Mouse (Mus musculus) forebrain, embryonic 11.5 days (tissue): ENCODE measurements around the gene Crybb3. TPM values are rescaled to one million over a fixed set of nuclear protein-coding genes. Genes with fewer than 3 reads are reported as not detected.

ENCODE experiments used
- ATAC-seq: fragments of 200-750 bp; cut with Nextera tagmentation; replicated peaks from 2 replicates; pipeline ENCODE4 v1.8.0; 2017; ENCODE audit warnings: moderate TSS enrichment; ENCODE audit not compliant: low FRiP score
- DNase-seq: peaks from one replicate; pipeline ENCODE4 v3.0.0-alpha.2; 2017; ENCODE audit warnings: low spot score
- H3K27ac ChIP-seq: fragments of 300-500 bp; sonication (generic); 2 replicates; pipeline ENCODE4 v1.5.1; 2014; ENCODE audit warnings: low read depth, low read length
- H3K27me3 ChIP-seq: fragments of 300-500 bp; sonication (generic); 2 replicates; pipeline ENCODE4 v1.6.1; 2014; ENCODE audit warnings: mild to moderate bottlenecking, low read length, mixed read lengths; ENCODE audit not compliant: control insufficient read depth, insufficient read depth
- H3K36me3 ChIP-seq: fragments of 300-500 bp; sonication (generic); 2 replicates; pipeline ENCODE4 v1.6.1; 2014; ENCODE audit warnings: mild to moderate bottlenecking, low read length, moderate library complexity, mixed read lengths; ENCODE audit not compliant: control insufficient read depth, insufficient read depth
- H3K4me1 ChIP-seq: fragments of 300-500 bp; sonication (generic); replicated peaks from 2 replicates; pipeline ENCODE4 v1.6.1; 2014; ENCODE audit warnings: low read length, mixed read lengths; ENCODE audit not compliant: control insufficient read depth, insufficient read depth
- H3K4me2 ChIP-seq: fragments of 300-500 bp; sonication (generic); 2 replicates; pipeline ENCODE4 v1.6.1; 2014; ENCODE audit warnings: low read depth, mild to moderate bottlenecking, low read length, moderate library complexity, mixed read lengths; ENCODE audit not compliant: severe bottlenecking
- H3K4me3 ChIP-seq: fragments of 300-500 bp; sonication (generic); 2 replicates; pipeline ENCODE4 v1.5.1; 2014; ENCODE audit warnings: low read depth, low read length
- H3K9ac ChIP-seq: fragments of 300-500 bp; sonication (generic); 2 replicates; pipeline ENCODE4 v1.6.1; 2014; ENCODE audit warnings: low read length
- H3K9me3 ChIP-seq: fragments of 300-500 bp; sonication (generic); 2 replicates; pipeline ENCODE4 v1.6.1; 2016; ENCODE audit warnings: low read length, mixed read lengths; ENCODE audit not compliant: control insufficient read depth
- WGBS: fragments of 180-500 bp; shearing (Covaris S2); extraction: QIAGEN DNeasy Blood & Tissue Kit; methylation state at CpG from one replicate; pipeline ENCODE4 v1.1.7; 2014; 5-methylcytosine and 5-hydroxymethylcytosine counted together
- polyA plus RNA-seq: library from polyadenylated mRNA; unstranded; fragments of >200 nt; fragmentation: Nextera tagmentation; extraction: Ambion mirVana; gene quantifications from 2 replicates; pipeline ENCODE4 v1.2.1, GENCODE M21; 2014

Gene Crybb3
- polyA plus RNA-seq, 1 experiment from 2014 or later, result 0.76 TPM

DNA sequence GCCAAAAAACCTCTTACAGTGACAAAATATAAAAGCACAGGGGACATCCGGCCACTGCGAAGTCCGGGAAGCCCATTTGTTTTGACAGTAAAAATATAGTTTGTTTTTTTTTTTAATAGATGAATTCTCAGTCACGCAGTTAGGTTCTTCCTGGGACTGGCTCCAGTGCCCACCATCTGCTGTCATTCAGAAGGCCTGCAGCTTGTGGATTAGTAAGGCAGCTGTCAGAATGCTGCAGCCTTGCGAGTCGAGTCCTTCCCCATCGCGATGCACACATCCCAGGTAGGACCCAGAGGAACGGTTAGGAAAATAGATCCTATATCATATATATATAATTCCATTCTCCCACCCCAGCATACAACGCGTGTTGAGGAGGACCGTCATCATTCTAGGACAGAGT is 5.1 kb upstream of the Crybb3 start:
- Histone ChIP-seq H3K9me3 (no peaks in the 10 kb centered on the region), H3K27ac (no peak overlapping the region), H3K36me3 (no peaks in the 10 kb centered on the region), H3K9ac (no peak overlapping the region), H3K4me2 (no peak overlapping the region), H3K4me1 (no peaks in the 10 kb centered on the region), H3K27me3 (no peaks in the 10 kb centered on the region), H3K4me3 (no peak overlapping the region)
- DNase-seq, result no peak
- ATAC-seq, result no peak
- WGBS, result 86% methylated on average over 12 of the region's 12 CpGs

DNA sequence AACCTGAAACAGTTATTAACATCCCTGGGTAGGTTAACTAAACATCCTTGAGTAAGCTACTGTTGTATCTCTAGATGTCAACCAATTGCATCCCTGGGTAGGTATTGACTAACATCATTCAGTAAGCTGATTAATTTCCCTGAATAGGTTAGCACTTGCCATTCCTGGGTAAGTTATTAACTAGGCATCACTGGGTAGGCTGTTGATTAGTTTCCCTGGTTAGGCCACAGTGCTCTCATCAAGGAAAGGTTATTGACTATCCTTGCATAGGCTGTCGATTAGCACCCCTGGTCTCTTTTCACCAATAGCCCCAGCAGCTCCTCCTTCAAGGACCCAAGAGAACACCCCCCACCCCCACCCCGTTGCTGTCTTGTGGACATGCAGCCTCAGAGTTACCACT is 4.5 kb upstream of the Crybb3 start:
- no peaks in the 10 kb centered on the region for H3K36me3 ChIP-seq
- no peak overlapping the region for H3K4me3 ChIP-seq
- DNase-seq (no peak), ATAC-seq (no peak)
- H3K27ac ChIP-seq, result no peak overlapping the region
- no peaks in the 10 kb centered on the region for H3K27me3 ChIP-seq
- no peaks in the 10 kb centered on the region for H3K4me1 ChIP-seq
- H3K9ac ChIP-seq, result no peak overlapping the region
- no peaks in the 10 kb centered on the region for H3K9me3 ChIP-seq
- no peak overlapping the region for H3K4me2 ChIP-seq
- 86% methylated on average over 2 of the region's 2 CpGs for WGBS

DNA sequence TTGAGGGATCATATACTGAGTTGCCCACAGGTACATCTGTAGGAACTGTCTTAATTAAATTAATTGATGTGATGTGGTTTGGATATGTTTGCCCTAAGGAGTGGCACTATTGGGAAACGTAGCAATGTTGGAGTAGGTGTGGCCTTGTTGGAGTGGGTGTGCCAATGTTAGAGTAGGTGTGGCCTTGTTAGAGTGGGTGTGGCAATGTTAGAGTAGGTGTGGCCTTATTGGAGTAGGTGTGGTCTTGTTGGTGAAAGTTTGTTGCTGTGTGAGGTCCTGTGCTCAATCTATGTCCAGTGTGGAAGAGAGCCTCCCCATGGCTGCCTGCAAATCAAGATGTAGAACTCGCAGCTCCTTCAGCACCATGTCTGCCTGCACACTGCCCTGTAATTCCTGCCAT is 2.9 kb upstream of the Crybb3 start:
- Histone ChIP-seq H3K9me3 (no peaks in the 10 kb centered on the region), H3K4me1 (0 out of 2 replicates have a peak, but pooled peaks cover 2% of the 10 kb centered on the region), H3K4me2 (no peak overlapping the region), H3K4me3 (no peak overlapping the region), H3K27me3 (no peaks in the 10 kb centered on the region), H3K27ac (no peak overlapping the region), H3K9ac (no peak overlapping the region), H3K36me3 (no peaks in the 10 kb centered on the region)
- 93% methylated on average over 2 of the region's 2 CpGs for WGBS
- no peak for DNase-seq
- no peak for ATAC-seq

DNA sequence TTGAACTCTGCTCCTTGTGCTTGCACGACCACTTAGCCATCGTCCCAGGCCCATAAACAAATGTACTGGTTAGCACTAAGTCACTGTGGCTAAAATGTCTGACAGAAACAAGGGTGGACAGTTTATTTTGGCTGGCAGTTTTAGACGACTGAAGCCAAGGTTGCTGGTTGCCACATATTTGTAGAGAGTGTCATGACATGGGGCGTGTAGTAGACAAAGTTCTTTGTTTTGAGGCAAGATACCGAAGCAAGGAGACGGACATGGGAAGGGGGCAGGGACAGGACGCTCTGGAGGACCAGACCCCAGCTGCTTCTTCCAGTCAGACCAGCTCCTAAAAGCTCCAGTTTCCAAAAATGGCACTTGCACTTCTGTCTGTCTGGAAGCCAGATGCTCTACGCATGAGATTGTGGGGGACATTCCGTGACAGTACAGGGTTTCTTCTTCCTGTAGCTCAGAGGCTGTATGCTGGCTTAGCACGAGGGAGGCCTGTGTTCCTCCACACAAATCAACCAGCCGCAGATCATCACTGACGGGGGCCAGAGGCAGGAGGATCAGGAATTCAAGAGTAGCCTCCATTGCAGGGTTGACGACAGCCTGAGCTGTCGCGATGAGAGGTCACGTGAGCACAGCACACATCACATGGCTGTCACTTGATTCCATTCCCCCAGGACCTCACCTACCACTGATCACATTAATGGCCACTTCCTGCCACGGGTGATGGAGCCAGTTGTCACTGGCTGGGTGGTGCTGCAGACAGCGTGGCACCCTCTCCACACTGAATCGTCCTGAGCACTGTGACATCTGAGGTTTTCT is 1.2 kb upstream of the Crybb3 start:
- Histone ChIP-seq H3K27ac (no peak overlapping the region), H3K9ac (no peak overlapping the region), H3K4me2 (no peak overlapping the region), H3K4me3 (no peak overlapping the region), H3K36me3 (no peaks in the 10 kb centered on the region), H3K27me3 (no peaks in the 10 kb centered on the region), H3K9me3 (no peaks in the 10 kb centered on the region), H3K4me1 (0 out of 2 replicates have a peak, but pooled peaks cover 2% of the 10 kb centered on the region)
- ATAC-seq (no peak), DNase-seq (no peak)
- 78% methylated on average over 19 of the region's 19 CpGs for WGBS

DNA sequence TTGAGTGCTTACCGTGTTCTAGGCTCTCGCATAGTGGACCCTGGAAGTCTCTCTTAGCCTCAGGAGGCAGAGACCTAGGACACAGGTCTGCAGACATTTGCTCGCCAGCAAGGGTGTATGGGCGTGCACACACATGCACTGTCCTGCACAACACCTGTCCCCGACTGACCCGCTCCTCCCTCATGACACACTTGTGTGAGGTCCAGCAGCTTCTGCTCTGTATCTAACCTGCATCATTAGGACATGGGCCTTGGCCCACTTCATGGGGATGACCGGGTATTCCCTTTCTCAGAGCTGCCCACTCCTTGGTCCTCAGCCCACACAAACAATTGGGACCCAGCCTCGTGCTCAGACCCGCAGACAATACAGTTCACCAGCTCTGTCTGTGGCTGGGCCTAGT is 364 bp downstream of the Crybb3 start:
- no peak for ATAC-seq
- H3K9me3 ChIP-seq, result no peaks in the 10 kb centered on the region
- H3K4me2 ChIP-seq, result no peak overlapping the region

DNA sequence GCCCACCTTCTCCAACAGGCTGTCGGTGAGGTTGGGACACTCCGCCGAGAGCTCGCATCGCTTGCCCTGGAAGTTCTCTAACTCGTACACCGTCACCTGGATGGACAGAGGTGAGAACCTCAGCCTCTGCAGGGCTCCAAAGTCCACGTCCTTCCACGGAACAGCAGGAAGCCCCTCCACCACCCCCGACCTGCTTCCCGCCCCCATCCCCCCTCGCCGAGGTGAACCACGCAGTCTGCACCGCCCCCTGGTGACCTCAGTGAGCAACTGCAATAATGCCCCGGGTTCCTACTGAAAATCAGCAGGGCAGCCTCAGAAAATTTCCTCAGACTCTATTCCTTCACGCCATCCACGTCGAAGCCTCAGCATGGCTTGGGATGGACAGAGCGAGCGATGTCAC is 1.6 kb downstream of the Crybb3 start:
- Histone ChIP-seq H3K36me3 (no peaks in the 10 kb centered on the region), H3K27me3 (no peaks in the 10 kb centered on the region)
- WGBS, result 17% methylated on average over 21 of the region's 21 CpGs

More for the DNA sequence above, 364 bp downstream of the Crybb3 start:
- Histone ChIP-seq H3K4me3 (no peak overlapping the region), H3K4me1 (0 out of 2 replicates have a peak, but pooled peaks cover 2% of the 10 kb centered on the region), H3K27ac (no peak overlapping the region), H3K36me3 (no peaks in the 10 kb centered on the region), H3K27me3 (no peaks in the 10 kb centered on the region), H3K9ac (no peak overlapping the region)
- 92% methylated on average over 9 of the region's 9 CpGs for WGBS
- DNase-seq, result no peak

DNA sequence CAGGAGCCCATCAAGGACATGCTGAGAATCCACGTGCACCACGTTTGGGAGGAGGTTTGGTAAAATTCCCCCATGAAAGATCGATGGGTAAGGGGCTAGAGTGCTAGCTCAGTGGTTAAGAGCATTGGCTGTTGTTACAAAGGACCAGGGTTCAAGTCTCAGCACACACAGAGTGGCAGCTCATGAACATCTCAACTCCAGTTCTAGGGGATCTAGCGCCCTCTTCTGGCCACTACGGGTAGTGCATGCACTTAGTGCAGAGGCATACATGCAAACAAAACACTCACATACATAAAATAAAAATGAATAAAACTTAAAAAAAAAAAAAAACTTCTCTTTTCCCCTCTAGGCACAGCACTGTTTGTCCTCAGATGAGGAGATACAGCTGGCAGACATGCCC is 2.7 kb downstream of the Crybb3 start:
- H3K27ac ChIP-seq, result no peak overlapping the region
- no peaks in the 10 kb centered on the region for H3K36me3 ChIP-seq
- WGBS, result 67% methylated on average over 5 of the region's 5 CpGs
- H3K27me3 ChIP-seq, result no peaks in the 10 kb centered on the region
- no peak overlapping the region for H3K4me2 ChIP-seq
- no peak for ATAC-seq
- DNase-seq, result no peak
- H3K4me1 ChIP-seq, result 0 out of 2 replicates have a peak, but pooled peaks cover 2% of the 10 kb centered on the region
- no peaks in the 10 kb centered on the region for H3K9me3 ChIP-seq
- H3K4me3 ChIP-seq, result no peak overlapping the region
- H3K9ac ChIP-seq, result no peak overlapping the region

More for the DNA sequence above, 1.6 kb downstream of the Crybb3 start:
- Histone ChIP-seq H3K9me3 (no peaks in the 10 kb centered on the region), H3K9ac (no peak overlapping the region), H3K27ac (no peak overlapping the region), H3K4me3 (0 out of 2 replicates have a peak overlapping the region, but pooled peaks have one; percentile 1), H3K4me2 (no peak overlapping the region; the same call in 1 of the 2 replicates), H3K4me1 (0 out of 2 replicates have a peak, but pooled peaks cover 2% of the 10 kb centered on the region)
- DNase-seq, result peak; percentile 79
- ATAC-seq, result no peak

DNA sequence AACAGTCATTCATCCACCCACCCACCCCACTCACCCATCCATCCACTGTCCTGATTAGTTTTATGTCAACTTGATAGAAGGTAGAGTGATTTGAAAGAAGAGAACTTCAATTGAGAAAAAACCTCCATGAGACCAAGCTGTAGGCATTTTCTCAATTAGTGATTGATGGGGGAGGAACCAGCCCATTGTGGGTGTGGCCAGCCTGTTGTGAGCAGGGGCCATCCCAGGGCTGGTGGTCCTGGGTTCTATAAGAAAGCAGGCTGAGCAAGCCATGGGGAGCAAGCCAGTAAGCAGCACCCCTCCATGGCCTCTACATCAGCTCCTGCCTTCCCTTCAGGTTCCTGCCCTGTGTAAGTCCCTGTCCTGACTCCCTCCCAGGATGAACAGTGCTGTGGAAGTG is 11.4 kb downstream of the Crybb3 start, which contains the start of gene Crybb2:
Gene Crybb2 (minus strand): TSS at position 101 of the 400 bp plus-strand sequence.
- no peaks in the 10 kb centered on the region for H3K27me3 ChIP-seq
- no peak within 1 kb of the TSS for H3K9ac ChIP-seq
- H3K4me1 ChIP-seq, result no peaks in the 10 kb centered on the region
- ATAC-seq (no peak), DNase-seq (no peak)
- H3K4me2 ChIP-seq, result no peak within 1 kb of the TSS
- H3K4me3 ChIP-seq, result no peak within 1 kb of the TSS
- no peak within 1 kb of the TSS for H3K27ac ChIP-seq
- no peaks in the 10 kb centered on the region for H3K9me3 ChIP-seq
- no peaks in the 10 kb centered on the region for H3K36me3 ChIP-seq

DNA sequence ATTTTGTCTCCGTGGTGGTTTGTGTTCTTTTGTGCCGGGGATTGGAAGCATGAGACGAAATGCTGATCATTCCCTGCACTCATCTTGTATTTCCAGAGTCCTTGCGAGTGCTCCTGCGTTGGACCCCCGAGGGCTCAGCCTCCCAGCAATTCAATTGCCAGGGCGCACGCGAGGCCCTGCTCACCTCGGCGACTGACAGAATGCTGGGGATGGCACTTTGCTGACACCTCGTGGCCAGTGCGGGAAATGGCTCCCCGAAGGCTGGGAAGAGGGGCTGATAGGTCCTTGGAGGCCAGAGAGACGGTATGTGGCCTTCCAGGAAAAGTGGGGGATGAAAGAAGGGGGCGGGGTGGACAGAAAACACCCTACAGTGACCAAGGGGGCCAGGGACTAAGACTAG is 27.1 kb downstream of the Crybb3 start:
- WGBS, result 6% methylated on average over 16 of the region's 16 CpGs
- no peak overlapping the region for H3K27ac ChIP-seq
- no peak for ATAC-seq
- no peaks in the 10 kb centered on the region for H3K36me3 ChIP-seq
- peak; percentile 91 for DNase-seq
- H3K4me2 ChIP-seq, result no peak overlapping the region
- H3K9me3 ChIP-seq, result no peaks in the 10 kb centered on the region
- H3K9ac ChIP-seq, result no peak overlapping the region
- 0 out of 2 replicates have a peak, but pooled peaks cover 2% of the 10 kb centered on the region for H3K4me1 ChIP-seq
- H3K27me3 ChIP-seq, result no peaks in the 10 kb centered on the region
- H3K4me3 ChIP-seq, result no peak overlapping the region
